Mouse (Mus musculus): Measurements from ENCODE around the gene Vmn2r5. TPM values are rescaled to one million over a fixed set of nuclear protein-coding genes. Genes with fewer than 3 reads are reported as not detected.
"Not testable (repeated sequence)": the region's sequence is repeated elsewhere in the genome, so short reads cannot be mapped to it uniquely, and the experiment has no call there.

Vmn2r5 gene
- not detected in 2 replicates for polyA plus RNA-seq (2016; fragmentation: Nextera tagmentation; extraction: Ambion mirVana)

GRCm38 (mm10) chr3:64509742-64510141 is at the start of gene Vmn2r5:
Vmn2r5 (minus strand) TSS chr3:64509842.
- not testable (repeated sequence) for H3K4me2 ChIP-seq; H3K4me1 ChIP-seq; H3K27me3 ChIP-seq; H3K9ac ChIP-seq; H3K9me3 ChIP-seq; ATAC-seq (ENCODE audit: low FRiP score); H3K27ac ChIP-seq; H3K36me3 ChIP-seq (replicated peaks); H3K4me3 ChIP-seq (replicated peaks)
- WGBS = 100% methylated on average over 1 of the region's 2 CpGs

- not testable (repeated sequence) for H3K27ac ChIP-seq; H3K27me3 ChIP-seq; H3K9me3 ChIP-seq; ATAC-seq (ENCODE audit: low FRiP score); H3K4me3 ChIP-seq (replicated peaks); H3K4me1 ChIP-seq; H3K36me3 ChIP-seq (replicated peaks); H3K9ac ChIP-seq; H3K4me2 ChIP-seq
- WGBS = 85% methylated on average over 1 of the region's 1 CpGs
These were observed 13.9 kb upstream of the Vmn2r5 start for GRCm38 (mm10) chr3:64523585-64523984.

Other genes starting within 250 kb of the Vmn2r5 start
- not detected in 2 replicates for gene Vmn2r3, start 220.1 kb downstream of the Vmn2r5 start, polyA plus RNA-seq (2016; fragmentation: Nextera tagmentation; extraction: Ambion mirVana)
- not detected in 2 replicates for gene Vmn2r4, start 94.5 kb downstream of the Vmn2r5 start, polyA plus RNA-seq (2016; fragmentation: Nextera tagmentation; extraction: Ambion mirVana)
- not detected in 2 replicates for gene Vmn2r6, start 56.0 kb upstream of the Vmn2r5 start, polyA plus RNA-seq (2016; fragmentation: Nextera tagmentation; extraction: Ambion mirVana)

All from forebrain, embryonic 12.5 days (tissue).